Mouse (Mus musculus) CH12.LX (cell line): Measurements from ENCODE around the gene Sfswap.

Source experiments
- BHLHE40 ChIP-seq: IDR thresholded peaks from 2 replicates; pipeline ENCODE4 v1.6.1; 2011; ENCODE audit warnings: mild to moderate bottlenecking, low read depth, low read length, improper control_type of control experiment
- CTCF ChIP-seq, 2 experiments: IDR thresholded peaks in 1 of 2; conservative IDR thresholded peaks in 1 of 2; 2 replicates each; pipeline ENCODE4 v1.5.1; 2011 to 2012; ENCODE audit warnings: low read depth in 2 of 2, low read length in 2 of 2, improper control_type of control experiment in 1 of 2, inconsistent platforms in 1 of 2, mild to moderate bottlenecking in 1 of 2, moderate library complexity in 1 of 2
- ELF1 ChIP-seq: IDR thresholded peaks from 2 replicates; pipeline ENCODE4 v1.6.1; 2014; ENCODE audit warnings: low read depth, mild to moderate bottlenecking, inconsistent platforms, low read length, improper control_type of control experiment
- EP300 ChIP-seq: IDR thresholded peaks from 2 replicates; pipeline ENCODE4 v1.6.1; 2011; ENCODE audit warnings: low read length, improper control_type of control experiment
- GABPA ChIP-seq: IDR thresholded peaks from 2 replicates; pipeline ENCODE4 v1.6.1; 2012; ENCODE audit warnings: low read depth, low read length, improper control_type of control experiment, inconsistent platforms; ENCODE audit not compliant: insufficient replicate concordance
- MAFK ChIP-seq: IDR thresholded peaks from 2 replicates; pipeline ENCODE4 v1.6.1; 2011; ENCODE audit warnings: low read length, improper control_type of control experiment; ENCODE audit not compliant: insufficient replicate concordance
- MAX ChIP-seq: IDR thresholded peaks from 2 replicates; pipeline ENCODE4 v1.6.1; 2011; ENCODE audit warnings: low read length, improper control_type of control experiment
- MXI1 ChIP-seq: IDR thresholded peaks from 2 replicates; pipeline ENCODE4 v1.6.1; 2011; ENCODE audit warnings: mild to moderate bottlenecking, low read depth, low read length, improper control_type of control experiment
- PAX5 ChIP-seq: IDR thresholded peaks from 2 replicates; pipeline ENCODE4 v1.6.1; 2012; ENCODE audit warnings: low read length, inconsistent platforms, mixed read lengths
- POLR2A ChIP-seq: IDR thresholded peaks from 2 replicates; pipeline ENCODE4 v1.6.1; 2011; ENCODE audit warnings: low read depth, mild to moderate bottlenecking, improper control_type of control experiment, low read length
- SIN3A ChIP-seq: IDR thresholded peaks from 2 replicates; pipeline ENCODE4 v1.6.1; 2012; ENCODE audit warnings: low read length, improper control_type of control experiment, inconsistent platforms
- TCF12 ChIP-seq: IDR thresholded peaks from 2 replicates; pipeline ENCODE4 v1.6.1; 2014; ENCODE audit warnings: low read depth, mild to moderate bottlenecking, inconsistent platforms, low read length, improper control_type of control experiment

- TF ChIP-seq PAX5 (no peak), GABPA (no peak), CTCF (conservative IDR thresholded peaks at IDR 0.05 in 1 of 2, IDR thresholded peaks at IDR 0.05 in 1 of 2; ENCODE audit: low read depth in 2 of 2, low read length in 2 of 2) (peak in 1 of 2 experiments; percentile 71; a peak in 2 of 4 replicates), MAX (no peak), ELF1 (peak; percentile 39; the same call in 1 of the 2 replicates), MAFK (no peak), BHLHE40 (no peak), MXI1 (0 out of 2 replicates have a peak, but pooled peaks have one; percentile 32), EP300 (no peak), POLR2A (peak; percentile 23; the same call in 1 of the 2 replicates), SIN3A (0 out of 2 replicates have a peak, but pooled peaks have one; percentile 27), TCF12 (no peak)
Measured at GRCm38 (mm10) chr5:129583761-129584582, 83.0 kb downstream of the Sfswap start, which contains the start of gene Mmp17.
